Comparison of ENCODE assay signal across 21 mouse cellular contexts in genomic region chr1:72951365-72951764, GRCm38 (mm10).
A peak's percentile ranks its signal among the peaks of the same experiment; 100 is the strongest.
DNase-seq lines count a peak whose midpoint lies in the region; TF ChIP-seq lines count a peak whose summit lies in the region.
"Had no signal": no experiment of that assay in that cellular context is flagged by ENCODE, and none has a peak within 500 bp of the region (broad histone marks: within the 10 kb centered on the region; RNA-seq: fewer than 3 reads in every experiment).

No protein-coding gene starts in this region.

- no peaks in the 10 kb centered on the region for H3K79me2 ChIP-seq in C2C12 (ENCODE audit: control insufficient read depth, insufficient read depth)

- H3K27me3 ChIP-seq in heart, embryonic 10.5 days (ENCODE audit: insufficient read depth, poor library complexity, severe bottlenecking), result no peaks in the 10 kb centered on the region
- no peaks in the 10 kb centered on the region for H3K27me3 ChIP-seq in C2C12 (ENCODE audit: control insufficient read depth, insufficient read depth, insufficient read length)
- H3K27me3 ChIP-seq: embryonic facial prominence, embryonic 13.5 days; forebrain, embryonic 12.5 days; heart, embryonic 13.5 days; hindbrain, embryonic 13.5 days; intestine, embryonic 15.5 days had no signal

- DNase-seq in gastrocnemius, adult 18-20 months (ENCODE audit: low spot score), result peak; percentile 34
- DNase-seq in gastrocnemius, postnatal 4 days (ENCODE audit: low spot score in 2 of 2), result no peak
- no peak for DNase-seq in heart, embryonic 10.5 days (ENCODE audit: low spot score)
- DNase-seq in heart, postnatal 4 days, result no peak
- peak; percentile 46 for DNase-seq in gastrocnemius, postnatal 25 days
- no peak for DNase-seq in frontal cortex, postnatal 25 days (ENCODE audit: low spot score in 2 of 2)
- DNase-seq in layer of hippocampus, adult 9-10 months (ENCODE audit: low spot score), result no peak
- DNase-seq: adrenal gland, adult 2 months; adrenal gland, postnatal 25 days; cerebellum, adult 11 months; cerebellum, adult 8-10 months; cerebellum, postnatal 25 days; heart, adult 2 months; heart, postnatal 36 days; kidney, adult 18-20 months had no signal

- peaks cover 63% of the 10 kb centered on the region for H3K4me1 ChIP-seq in heart, embryonic 10.5 days
- H3K4me1 ChIP-seq: forebrain, embryonic 12.5 days had no signal

- H3ac ChIP-seq in C2C12 (ENCODE audit: control insufficient read depth, insufficient read length, low read depth), result no peak overlapping the region

- no peaks in the 10 kb centered on the region for H3K9me3 ChIP-seq in heart, embryonic 10.5 days
- H3K9me3 ChIP-seq: embryonic facial prominence, embryonic 13.5 days; forebrain, embryonic 12.5 days; heart, embryonic 13.5 days; hindbrain, embryonic 13.5 days; intestine, embryonic 15.5 days had no signal

- H3K79me3 ChIP-seq in C2C12 (ENCODE audit: low read depth), result no peaks in the 10 kb centered on the region

- H3K27ac ChIP-seq in heart, embryonic 10.5 days, result peak overlapping the region; percentile 52; the same call in 1 of the 2 replicates
- H3K27ac ChIP-seq: embryonic facial prominence, embryonic 13.5 days; forebrain, embryonic 12.5 days; heart, adult 2 months; heart, embryonic 13.5 days; hindbrain, embryonic 13.5 days; intestine, embryonic 15.5 days had no signal

- H3K4me3 ChIP-seq in heart, embryonic 10.5 days, result no peak overlapping the region
- no peak overlapping the region for H3K4me3 ChIP-seq in C2C12 (ENCODE audit: insufficient read depth, poor library complexity, severe bottlenecking)
- H3K4me3 ChIP-seq: embryonic facial prominence, embryonic 13.5 days; forebrain, embryonic 12.5 days; heart, adult 2 months; heart, embryonic 13.5 days; hindbrain, embryonic 13.5 days; intestine, embryonic 15.5 days had no signal

- no peak for TF ChIP-seq CTCF in C2C12 (IDR thresholded peaks at IDR 0.05; ENCODE audit: control insufficient read depth, insufficient read depth, insufficient read length)

- WGBS in heart, embryonic 10.5 days, result 67% methylated on average over 7 of the region's 7 CpGs

- no peaks in the 10 kb centered on the region for H3K36me3 ChIP-seq in heart, embryonic 10.5 days
- H3K36me3 ChIP-seq in C2C12 (ENCODE audit: control insufficient read depth, insufficient read depth), result no peaks in the 10 kb centered on the region
- H3K36me3 ChIP-seq: embryonic facial prominence, embryonic 13.5 days; forebrain, embryonic 12.5 days; heart, embryonic 13.5 days; hindbrain, embryonic 13.5 days; intestine, embryonic 15.5 days had no signal

TF ChIP-seq in C2C12, 6 proteins besides CTCF, POLR2A, EP300 and RAD21:
- TF ChIP-seq USF1 (IDR thresholded peaks at IDR 0.05; ENCODE audit: low read depth), result no peak
- peak; percentile 47 for TF ChIP-seq CEBPB (IDR thresholded peaks at IDR 0.05; ENCODE audit: low read depth)
- TF ChIP-seq FOSL1 (IDR thresholded peaks at IDR 0.05; ENCODE audit: insufficient read depth, low read length, poor library complexity, severe bottlenecking), result no peak
- no peak for TF ChIP-seq MYOG (IDR thresholded peaks at IDR 0.05; ENCODE audit: control insufficient read depth, extremely low read depth, insufficient read length)
- TF ChIP-seq MYOD1 (IDR thresholded peaks at IDR 0.05; ENCODE audit: control insufficient read depth, insufficient read length, low read depth), result peak; percentile 54
- no peak for TF ChIP-seq MAX (IDR thresholded peaks at IDR 0.05)

Comparison
In these comparisons a context has a peak if more than half of its experiments do, and no peak if none do; other contexts are left out.
1. DNase-seq: peak in gastrocnemius, adult 18-20 months (single experiment) and gastrocnemius, postnatal 25 days (single experiment); none in gastrocnemius, postnatal 4 days (0 of 2), heart, embryonic 10.5 days (single experiment), heart, postnatal 4 days (single experiment), frontal cortex, postnatal 25 days (0 of 2) and layer of hippocampus, adult 9-10 months (single experiment).